Comparison of ENCODE assay signal across 22 mouse cellular contexts in the genomic region with DNA sequence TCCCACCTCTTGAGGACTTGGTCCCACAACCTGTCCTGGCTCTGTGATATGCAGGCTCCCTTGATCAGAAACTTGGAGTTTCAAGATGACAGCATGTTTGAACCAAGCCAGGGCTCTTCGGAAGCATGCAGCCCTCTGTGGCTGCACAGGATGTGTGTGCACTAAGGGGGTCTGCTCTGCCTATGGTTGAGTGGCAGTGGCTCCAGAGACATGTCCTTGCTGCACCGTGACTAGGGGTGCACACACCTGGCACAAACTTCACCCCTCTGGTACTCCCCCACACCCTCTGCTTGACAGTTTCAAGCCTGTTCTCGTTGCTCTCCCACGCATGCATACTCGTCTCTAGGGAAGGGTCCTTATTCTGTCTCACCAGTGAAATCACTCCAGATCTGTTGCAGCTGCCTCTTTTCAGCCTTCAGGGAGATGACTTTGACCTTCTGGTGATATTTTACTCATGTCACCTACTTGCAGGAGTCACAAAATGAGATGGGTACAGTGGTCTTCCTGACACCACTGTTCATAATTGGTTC.
DNase-seq lines count a peak whose midpoint lies in the region; ATAC-seq lines count a peak whose summit lies in the region.
"Had no signal": no experiment of that assay in that cellular context is flagged by ENCODE, and none has a peak within 500 bp of the region (broad histone marks: within the 10 kb centered on the region; RNA-seq: fewer than 3 reads in every experiment).

No protein-coding gene starts in this region.

- 78% methylated on average over 5 of the region's 5 CpGs for whole genome bisulfite sequencing in heart, embryonic 10.5 days
- 23% methylated on average over 5 of the region's 5 CpGs for WGBS in kidney, embryonic 16.5 days

- intact Hi-C loops in heart, postnatal 10 days (cut with DNase I), result no loop called here

- H3K36me3 ChIP-seq in heart, embryonic 10.5 days, result no peaks in the 10 kb centered on the region
- H3K36me3 ChIP-seq in kidney, embryonic 16.5 days (ENCODE audit: insufficient read depth, low read length), result no peaks in the 10 kb centered on the region
- H3K36me3 ChIP-seq: embryonic facial prominence, embryonic 13.5 days; forebrain, embryonic 12.5 days; hindbrain, embryonic 13.5 days had no signal

- no peak overlapping the region for H3K9ac ChIP-seq in kidney, embryonic 16.5 days (replicated peaks; ENCODE audit: low read length)
- H3K9ac ChIP-seq: embryonic facial prominence, embryonic 13.5 days; forebrain, embryonic 12.5 days; hindbrain, embryonic 13.5 days had no signal

- H3K27ac ChIP-seq in heart, embryonic 10.5 days, result no peak overlapping the region
- no peak overlapping the region for H3K27ac ChIP-seq in kidney, embryonic 16.5 days (ENCODE audit: low read length)
- H3K27ac ChIP-seq: embryonic facial prominence, embryonic 13.5 days; forebrain, embryonic 12.5 days; gastrocnemius, adult 2 months; heart, adult 2 months; hindbrain, embryonic 13.5 days; hindbrain, postnatal 0 days had no signal

- no peaks in the 10 kb centered on the region for H3K9me3 ChIP-seq in heart, embryonic 10.5 days
- no peaks in the 10 kb centered on the region for H3K9me3 ChIP-seq in kidney, embryonic 16.5 days (ENCODE audit: low read length)
- H3K9me3 ChIP-seq: embryonic facial prominence, embryonic 13.5 days; forebrain, embryonic 12.5 days; hindbrain, embryonic 13.5 days had no signal

- ATAC-seq in kidney, embryonic 16.5 days (ENCODE audit: low FRiP score, low TSS enrichment), result peak; percentile 63; the same call in 1 of the 2 replicates
- ATAC-seq: activated CD4-positive, CD25-positive, alpha-beta regulatory T cell, adult 4 months; forebrain, embryonic 16.5 days; hindbrain, postnatal 0 days; Patski had no signal

- no peak overlapping the region for H3K4me3 ChIP-seq in heart, embryonic 10.5 days
- H3K4me3 ChIP-seq in kidney, embryonic 16.5 days (ENCODE audit: low read length), result no peak overlapping the region
- H3K4me3 ChIP-seq: embryonic facial prominence, embryonic 13.5 days; forebrain, embryonic 12.5 days; gastrocnemius, adult 2 months; heart, adult 2 months; hindbrain, embryonic 13.5 days had no signal

- DNase-seq in heart, embryonic 10.5 days (ENCODE audit: low spot score), result peak; percentile 59
- no peak for DNase-seq in heart, postnatal 10 days
- no peak for DNase-seq in kidney, adult 11 months
- DNase-seq in layer of hippocampus, adult 9-11 months, result peak; percentile 48
- DNase-seq in layer of hippocampus, postnatal 14 days (ENCODE audit: low spot score in 2 of 2), result no peak
- DNase-seq: adrenal gland, postnatal 14 days; cerebellum, adult 18-20 months; cerebellum, adult 9-11 months; cerebellum, postnatal 36 days; gastrocnemius, adult 2 months; gastrocnemius, postnatal 25 days; heart, adult 2 months; heart, postnatal 14 days had no signal

- H3K27me3 ChIP-seq in heart, embryonic 10.5 days (ENCODE audit: insufficient read depth, poor library complexity, severe bottlenecking), result no peaks in the 10 kb centered on the region
- no peaks in the 10 kb centered on the region for H3K27me3 ChIP-seq in kidney, embryonic 16.5 days (ENCODE audit: insufficient read depth, low read length)
- H3K27me3 ChIP-seq: CH12.LX; embryonic facial prominence, embryonic 13.5 days; forebrain, embryonic 12.5 days; hindbrain, embryonic 13.5 days; Patski had no signal

- H3K4me2 ChIP-seq in kidney, embryonic 16.5 days (replicated peaks; ENCODE audit: low read depth, low read length), result no peak overlapping the region
- H3K4me2 ChIP-seq: embryonic facial prominence, embryonic 13.5 days; forebrain, embryonic 12.5 days; hindbrain, embryonic 13.5 days had no signal

- 0 out of 2 replicates have a peak, but pooled peaks cover 2% of the 10 kb centered on the region for H3K4me1 ChIP-seq in heart, embryonic 10.5 days
- H3K4me1 ChIP-seq in kidney, embryonic 16.5 days (ENCODE audit: insufficient read depth, low read length), result 0 out of 2 replicates have a peak, but pooled peaks cover 6% of the 10 kb centered on the region
- H3K4me1 ChIP-seq: embryonic facial prominence, embryonic 13.5 days; forebrain, embryonic 12.5 days; hindbrain, embryonic 13.5 days had no signal

Comparison
In these comparisons a context has a peak if more than half of its experiments do, and no peak if none do; other contexts are left out.
1. DNase-seq: peak in heart, embryonic 10.5 days (single experiment) and layer of hippocampus, adult 9-11 months (single experiment); none in heart, postnatal 10 days (0 of 2), kidney, adult 11 months (single experiment) and layer of hippocampus, postnatal 14 days (0 of 2).